In genomic region chr5:64274738-64275451, GRCm38 (mm10) we compare ENCODE assay signal across 7 mouse cellular contexts.
DNase-seq lines count a peak whose midpoint lies in the region; ATAC-seq lines count a peak whose summit lies in the region.

No protein-coding gene starts in this region.

- peak; percentile 49 for ATAC-seq in activated CD4-positive, CD25-positive, alpha-beta regulatory T cell, adult 4 months

- DNase-seq in right cerebral cortex, adult 2 months (ENCODE audit: low spot score in 2 of 2), result peak; percentile 49 to 53
- no peak for DNase-seq in right cerebral cortex, postnatal 36 days (ENCODE audit: low spot score in 2 of 2)
- peak; percentile 31 to 34 for DNase-seq in cerebellum, postnatal 36 days
- DNase-seq in induced T-regulatory cell, adult 2 months (ENCODE audit: low read depth), result peak; percentile 66
- DNase-seq in lung, postnatal 10 days, result peak; percentile 80
- peak; percentile 43 to 44 for DNase-seq in spleen, postnatal 36 days (ENCODE audit: low spot score in 2 of 2)

Comparison
In these comparisons a context has a peak if more than half of its experiments do, and no peak if none do; other contexts are left out.
1. DNase-seq: peak in right cerebral cortex, adult 2 months (2 of 2), cerebellum, postnatal 36 days (2 of 2), induced T-regulatory cell, adult 2 months (single experiment), lung, postnatal 10 days (single experiment) and spleen, postnatal 36 days (2 of 2); none in right cerebral cortex, postnatal 36 days (0 of 2).